In the genomic region with DNA sequence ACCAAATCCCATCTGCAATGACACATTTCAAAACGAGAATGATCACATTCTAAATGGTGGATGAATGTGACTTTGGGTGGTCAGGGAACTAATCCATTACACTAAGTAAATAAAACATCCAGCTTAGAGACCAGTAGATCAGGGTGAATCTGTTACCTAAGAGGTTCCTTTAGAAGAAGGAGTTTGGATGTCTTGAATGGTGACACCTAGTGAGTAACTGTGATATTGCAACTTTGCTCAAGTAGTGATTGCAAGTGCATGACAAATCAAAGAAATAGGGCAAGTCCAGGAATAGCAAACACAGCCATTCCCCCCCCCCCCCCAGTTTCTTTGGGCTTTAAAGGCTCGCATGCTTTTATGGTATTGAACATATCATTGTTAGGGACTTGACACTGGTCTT, we compare ENCODE assay signal across 9 mouse cellular contexts.
DNase-seq lines count a peak whose midpoint lies in the region; ATAC-seq lines count a peak whose summit lies in the region.
"Had no signal": no experiment of that assay in that cellular context is flagged by ENCODE, and none has a peak within 500 bp of the region (broad histone marks: within the 10 kb centered on the region; RNA-seq: fewer than 3 reads in every experiment).

No protein-coding gene starts in this region.

- no peak overlapping the region for H3K4me3 ChIP-seq in forebrain, embryonic 11.5 days (ENCODE audit: low read depth, low read length)

- no peaks in the 10 kb centered on the region for H3K36me3 ChIP-seq in forebrain, embryonic 11.5 days (ENCODE audit: control insufficient read depth, insufficient read depth, low read length)

- no peak overlapping the region for H3K4me2 ChIP-seq in forebrain, embryonic 11.5 days (ENCODE audit: low read depth, low read length, severe bottlenecking)

- ATAC-seq in granulocyte monocyte progenitor cell, adult 5-6 weeks (replicated peaks; ENCODE audit: poor library complexity, severe bottlenecking): peak; percentile 65
- no peak for ATAC-seq in forebrain, embryonic 11.5 days (replicated peaks; ENCODE audit: low FRiP score)

- H3K27ac ChIP-seq in forebrain, embryonic 11.5 days (ENCODE audit: low read depth, low read length): no peak overlapping the region
- H3K27ac ChIP-seq: macrophage had no signal

- H3K9ac ChIP-seq in forebrain, embryonic 11.5 days (ENCODE audit: low read length): no peak overlapping the region

- 47% methylated on average over 2 of the region's 2 CpGs for WGBS in forebrain, embryonic 11.5 days

- H3K9me3 ChIP-seq in forebrain, embryonic 11.5 days (ENCODE audit: control insufficient read depth, low read length): no peaks in the 10 kb centered on the region

- no peaks in the 10 kb centered on the region for H3K27me3 ChIP-seq in forebrain, embryonic 11.5 days (ENCODE audit: control insufficient read depth, insufficient read depth, low read length)

- DNase-seq in cerebellum, postnatal 10 days: peak; percentile 52 to 68
- no peak for DNase-seq in cerebellum, adult 11-12 months
- DNase-seq in left cerebral cortex, adult 11 months (ENCODE audit: low spot score): peak; percentile 38
- DNase-seq in left cerebral cortex, adult 8-10 months (ENCODE audit: low spot score in 2 of 2): no peak
- DNase-seq in MN1 (ENCODE audit: low spot score): peak; percentile 55
- DNase-seq in forebrain, embryonic 11.5 days (ENCODE audit: low spot score): no peak
- DNase-seq in adrenal gland, postnatal 4 days (ENCODE audit: low spot score in 2 of 2): no peak

- no peaks in the 10 kb centered on the region for H3K4me1 ChIP-seq in forebrain, embryonic 11.5 days (replicated peaks; ENCODE audit: control insufficient read depth, insufficient read depth, low read length)

Comparison
In these comparisons a context has a peak if more than half of its experiments do, and no peak if none do; other contexts are left out.
1. DNase-seq: peak in cerebellum, postnatal 10 days (2 of 2), left cerebral cortex, adult 11 months (single experiment) and MN1 (single experiment); none in cerebellum, adult 11-12 months (single experiment), left cerebral cortex, adult 8-10 months (0 of 2), forebrain, embryonic 11.5 days (single experiment) and adrenal gland, postnatal 4 days (0 of 2).